In genomic region chr7:141463824-141464602, GRCm38 (mm10) we compare ENCODE assay signal across 8 mouse cellular contexts. TPM values are rescaled to one million over a fixed set of nuclear protein-coding genes. Genes with fewer than 3 reads are reported as not detected.
DNase-seq lines count a peak whose midpoint lies in the region; ATAC-seq and TF ChIP-seq lines count a peak whose summit lies in the region.

No protein-coding gene starts in this region.

- H3K27ac ChIP-seq in heart, adult 2 months = peak overlapping the region; percentile 97
- peak overlapping the region; percentile 75 for H3K27ac ChIP-seq in lung, embryonic 16.5 days (ENCODE audit: low read length)

- intact Hi-C loops in heart, adult 2 months (cut with DNase I) = no loop called here

- DNase-seq in gastrocnemius, adult 18-20 months (ENCODE audit: low spot score) = peak; percentile 48
- DNase-seq in gastrocnemius, postnatal 10 days = no peak
- DNase-seq in heart, adult 2 months = peak; percentile 81 to 86
- DNase-seq in kidney, adult 9 months = peak; percentile 81
- no peak for DNase-seq in MN1 (ENCODE audit: low spot score)
- no peak for DNase-seq in frontal cortex, postnatal 14 days (ENCODE audit: low spot score in 2 of 2)
- DNase-seq in right cerebral cortex, postnatal 10 days (ENCODE audit: low spot score in 2 of 2) = no peak

- no peak for ATAC-seq in lung, embryonic 16.5 days (ENCODE audit: low read depth)

- H3K4me2 ChIP-seq in lung, embryonic 16.5 days (ENCODE audit: low read depth, low read length) = peak overlapping the region; percentile 46

- peak overlapping the region; percentile 83 for H3K4me3 ChIP-seq in heart, adult 2 months
- peak overlapping the region; percentile 27 for H3K4me3 ChIP-seq in lung, embryonic 16.5 days (ENCODE audit: low read length)

- WGBS in heart, adult 2 months = 41% methylated on average over 12 of the region's 12 CpGs
- 36% methylated on average over 12 of the region's 12 CpGs for WGBS in lung, embryonic 16.5 days

- peak; percentile 90; the same call in 1 of the 2 replicates for TF ChIP-seq EP300 in heart, adult 2 months (IDR thresholded peaks at IDR 0.05; ENCODE audit: insufficient read depth, low read depth, low read length)

- H3K9ac ChIP-seq in heart, adult 2 months (ENCODE audit: low read depth, low read length) = peak overlapping the region; percentile 75
- peak overlapping the region; percentile 56 for H3K9ac ChIP-seq in lung, embryonic 16.5 days (ENCODE audit: low read length)

- TF ChIP-seq POLR2A in heart, adult 2 months (IDR thresholded peaks at IDR 0.05; ENCODE audit: insufficient read depth, low read depth, low read length) = peak; percentile 91

- no peaks in the 10 kb centered on the region for H3K27me3 ChIP-seq in heart, adult 2 months (ENCODE audit: control insufficient read depth, insufficient read depth, low read length)
- H3K27me3 ChIP-seq in lung, embryonic 16.5 days (ENCODE audit: control insufficient read depth, insufficient read depth, low read depth, low read length) = peaks cover 38% of the 10 kb centered on the region

- peaks cover 28% of the 10 kb centered on the region for H3K4me1 ChIP-seq in heart, adult 2 months (ENCODE audit: control insufficient read depth, insufficient read depth, low read length)
- H3K4me1 ChIP-seq in lung, embryonic 16.5 days (replicated peaks; ENCODE audit: control insufficient read depth, insufficient read depth, low read length) = peaks cover 62% of the 10 kb centered on the region

- no peak for TF ChIP-seq CTCF in heart, adult 2 months (IDR thresholded peaks at IDR 0.05)

- H3K9me3 ChIP-seq in lung, embryonic 16.5 days (ENCODE audit: control insufficient read depth, low read length) = no peaks in the 10 kb centered on the region

- no peaks in the 10 kb centered on the region; the same call in 1 of the 2 replicates for H3K79me2 ChIP-seq in heart, adult 2 months (replicated peaks; ENCODE audit: control insufficient read depth, insufficient read depth, low read length)

- peaks cover 2% of the 10 kb centered on the region; the same call in 1 of the 2 replicates for H3K36me3 ChIP-seq in heart, adult 2 months (ENCODE audit: control insufficient read depth, insufficient read depth, low read length)
- H3K36me3 ChIP-seq in lung, embryonic 16.5 days (ENCODE audit: control insufficient read depth, insufficient read depth, low read length) = 0 out of 2 replicates have a peak, but pooled peaks cover 2% of the 10 kb centered on the region

RNA-seq across cellular contexts. Expression of gene Cracr2b, which starts 3.1 kb away (rescaled TPM):
- 1 to 10 TPM; 7.2 to 8.9 TPM for total RNA-seq in gastrocnemius, adult 18-20 months (2021)
- 1 to 10 TPM; 8.6 to 9.9 TPM for total RNA-seq in gastrocnemius, postnatal 10 days (2021)
- total RNA-seq in heart, adult 2 months (2021) = 10 to 100 TPM; 15.4 to 19.4 TPM
- 23.8 and 35.0 TPM in 2 replicates for polyA plus RNA-seq in heart, adult 2 months (2012; rRNA removed)
- 39.3 and 42.0 TPM in 2 replicates for polyA plus RNA-seq in lung, embryonic 16.5 days (2015; fragmentation: Nextera tagmentation; extraction: Ambion mirVana)

RNA-seq across cellular contexts. Expression of gene Cd151, which starts 3.2 kb away (rescaled TPM):
- total RNA-seq in gastrocnemius, adult 18-20 months (2021) = 10 to 100 TPM; 82.6 to 90.7 TPM
- 10 to 100 TPM; 77.7 to 88.5 TPM for total RNA-seq in gastrocnemius, postnatal 10 days (2021)
- total RNA-seq in heart, adult 2 months (2021) = 100 to 1,000 TPM; 272 to 334 TPM
- polyA plus RNA-seq in heart, adult 2 months (2012; rRNA removed) = 395 and 491 TPM in 2 replicates
- 36.4 and 39.3 TPM in 2 replicates for polyA plus RNA-seq in lung, embryonic 16.5 days (2015; fragmentation: Nextera tagmentation; extraction: Ambion mirVana)

RNA-seq across cellular contexts. Expression of gene Pnpla2, which starts 9.0 kb away (rescaled TPM):
- 100 to 1,000 TPM; 288 to 309 TPM for total RNA-seq in gastrocnemius, adult 18-20 months (2021)
- total RNA-seq in gastrocnemius, postnatal 10 days (2021) = 100 to 1,000 TPM; 119 to 151 TPM
- total RNA-seq in heart, adult 2 months (2021) = 100 to 1,000 TPM; 398 to 572 TPM
- 597 and 669 TPM in 2 replicates for polyA plus RNA-seq in heart, adult 2 months (2012; rRNA removed)
- polyA plus RNA-seq in lung, embryonic 16.5 days (2015; fragmentation: Nextera tagmentation; extraction: Ambion mirVana) = 42.9 and 46.2 TPM in 2 replicates

RNA-seq across cellular contexts. Expression of gene Polr2l, which starts 10.9 kb away (rescaled TPM):
- total RNA-seq in gastrocnemius, adult 18-20 months (2021) = 10 to 100 TPM; 62.0 to 64.3 TPM
- 10 to 100 TPM; 43.4 to 49.0 TPM for total RNA-seq in gastrocnemius, postnatal 10 days (2021)
- total RNA-seq in heart, adult 2 months (2021) = 10 to 100 TPM; 71.7 to 82.8 TPM
- 62.6 and 64.4 TPM in 2 replicates for polyA plus RNA-seq in heart, adult 2 months (2012; rRNA removed)
- polyA plus RNA-seq in lung, embryonic 16.5 days (2015; fragmentation: Nextera tagmentation; extraction: Ambion mirVana) = 59.9 and 61.3 TPM in 2 replicates

RNA-seq across cellular contexts. Expression of gene Tspan4, which starts 11.0 kb away (rescaled TPM):
- 1 to 10 TPM; 6.6 to 7.1 TPM for total RNA-seq in gastrocnemius, adult 18-20 months (2021)
- total RNA-seq in gastrocnemius, postnatal 10 days (2021) = 10 to 100 TPM; 18.6 to 21.0 TPM
- total RNA-seq in heart, adult 2 months (2021) = 10 to 100 TPM; 17.1 to 40.0 TPM
- 61.9 and 77.5 TPM in 2 replicates for polyA plus RNA-seq in heart, adult 2 months (2012; rRNA removed)
- 88.3 and 91.2 TPM in 2 replicates for polyA plus RNA-seq in lung, embryonic 16.5 days (2015; fragmentation: Nextera tagmentation; extraction: Ambion mirVana)

Comparison
In these comparisons a context has a peak if more than half of its experiments do, and no peak if none do; other contexts are left out.
1. DNase-seq: peak in gastrocnemius, adult 18-20 months (single experiment), heart, adult 2 months (2 of 2) and kidney, adult 9 months (single experiment); none in gastrocnemius, postnatal 10 days (single experiment), MN1 (single experiment), frontal cortex, postnatal 14 days (0 of 2) and right cerebral cortex, postnatal 10 days (0 of 2).